Mouse (Mus musculus) lung, adult 2 months (tissue): ENCODE measurements at regions not wholly inside any gene's neighbourhood (a gene's known extent, or its start where the extent isn't known, plus 50 kb on each side); places are given as distances from the start of the nearest gene placed in this dataset.
"Not testable (repeated sequence)": the region's sequence is repeated elsewhere in the genome, so short reads cannot be mapped to it uniquely, and the experiment has no call there.

ENCODE experiments used
- DNase-seq: peaks from one replicate; pipeline ENCODE4 v3.0.0; 2022
- H3K4me1 ChIP-seq: fragments of 200-500 bp; 2 replicates; pipeline ENCODE4 v1.6.1; 2011; ENCODE audit warnings: low read length; ENCODE audit not compliant: control insufficient read depth, insufficient read depth
- H3K4me3 ChIP-seq: fragments of 200-500 bp; replicated peaks from 2 replicates; pipeline ENCODE3; 2011; ENCODE audit warnings: low read depth, mild to moderate bottlenecking, control low read depth, low read length; ENCODE audit errors: extremely low read depth
- CTCF ChIP-seq: fragments of 200-500 bp; IDR thresholded peaks from 2 replicates; pipeline ENCODE4 v1.5.1; 2011; ENCODE audit warnings: mild to moderate bottlenecking, low read length, control low read depth; ENCODE audit not compliant: insufficient read depth
- POLR2A ChIP-seq: fragments of 200-500 bp; IDR thresholded peaks from 2 replicates; pipeline ENCODE4 v1.6.1; 2011; ENCODE audit warnings: low read depth, mild to moderate bottlenecking, control low read depth, low read length, borderline replicate concordance; ENCODE audit errors: extremely low read depth
- WGBS: fragments of 180-500 bp; shearing (Covaris S2); methylation state at CpG from one replicate; pipeline ENCODE4 v1.1.7; 2018; 5-methylcytosine and 5-hydroxymethylcytosine counted together

- Histone ChIP-seq H3K4me3 (no peak overlapping the region), H3K4me1 (peaks cover 18% of the 10 kb centered on the region)
- WGBS = 44% methylated on average over 9 of the region's 9 CpGs
- no peak for DNase-seq
- TF ChIP-seq CTCF (no peak), POLR2A (no peak)
Measured at GRCm38 (mm10) chr6:37618990-37619389, 89.0 kb downstream of the Akr1d1 start.

GRCm38 (mm10) chr6:37621364-37622029 lies 91.5 kb downstream of the Akr1d1 start:
- TF ChIP-seq CTCF = no peak
- no peak for TF ChIP-seq POLR2A
- Histone ChIP-seq H3K4me1 (peaks cover 18% of the 10 kb centered on the region), H3K4me3 (no peak overlapping the region)
- WGBS = 56% methylated on average over 7 of the region's 7 CpGs
- DNase-seq = no peak

GRCm38 (mm10) chr6:37622273-37622672 lies 92.3 kb downstream of the Akr1d1 start:
- no peak for DNase-seq
- WGBS = 69% methylated on average over 2 of the region's 2 CpGs
- no peak for TF ChIP-seq POLR2A
- no peak for TF ChIP-seq CTCF
- no peak overlapping the region for H3K4me3 ChIP-seq
- H3K4me1 ChIP-seq = peaks cover 17% of the 10 kb centered on the region

- TF ChIP-seq CTCF (no peak), POLR2A (no peak)
- 44% methylated on average over 5 of the region's 5 CpGs for WGBS
- no peak for DNase-seq
- Histone ChIP-seq H3K4me1 (no peaks in the 10 kb centered on the region), H3K4me3 (no peak overlapping the region)
Measured at GRCm38 (mm10) chr6:37627206-37627605, 97.2 kb downstream of the Akr1d1 start.

GRCm38 (mm10) chr6:37633948-37634347 lies 104.0 kb downstream of the Akr1d1 start:
- Histone ChIP-seq H3K4me3 (no peak overlapping the region), H3K4me1 (peaks cover 4% of the 10 kb centered on the region; the same call in 1 of the 2 replicates)
- TF ChIP-seq POLR2A (no peak), CTCF (no peak)
- DNase-seq = no peak
- WGBS = 70% methylated on average over 1 of the region's 1 CpGs

- WGBS = 47% methylated on average over 4 of the region's 4 CpGs
- no peak for DNase-seq
- no peaks in the 10 kb centered on the region for H3K4me1 ChIP-seq
- TF ChIP-seq POLR2A = no peak
- TF ChIP-seq CTCF = no peak
- no peak overlapping the region for H3K4me3 ChIP-seq
Measured at GRCm38 (mm10) chr6:37642066-37642465, 112.1 kb downstream of the Akr1d1 start.

GRCm38 (mm10) chr6:37642701-37643121 lies 112.7 kb downstream of the Akr1d1 start:
- DNase-seq = no peak
- Histone ChIP-seq H3K4me3 (no peak overlapping the region), H3K4me1 (no peaks in the 10 kb centered on the region)
- WGBS = 58% methylated on average over 8 of the region's 8 CpGs
- TF ChIP-seq CTCF = no peak
- no peak for TF ChIP-seq POLR2A

GRCm38 (mm10) chr6:37643176-37643575 lies 113.2 kb downstream of the Akr1d1 start:
- no peak for TF ChIP-seq POLR2A
- no peak for TF ChIP-seq CTCF

GRCm38 (mm10) chr6:37643718-37644117 lies 113.7 kb downstream of the Akr1d1 start:
- no peaks in the 10 kb centered on the region for H3K4me1 ChIP-seq
- H3K4me3 ChIP-seq = no peak overlapping the region
- TF ChIP-seq CTCF (no peak), POLR2A (no peak)
- DNase-seq = no peak
- 83% methylated on average over 2 of the region's 2 CpGs for WGBS

More at GRCm38 (mm10) chr6:37643176-37643575, 113.2 kb downstream of the Akr1d1 start:
- no peak for DNase-seq
- no peaks in the 10 kb centered on the region for H3K4me1 ChIP-seq
- no peak overlapping the region for H3K4me3 ChIP-seq
- 66% methylated on average over 4 of the region's 4 CpGs for WGBS

GRCm38 (mm10) chr6:37645551-37645950 lies 115.6 kb downstream of the Akr1d1 start:
- 57% methylated on average over 14 of the region's 14 CpGs for WGBS
- Histone ChIP-seq H3K4me1 (no peaks in the 10 kb centered on the region), H3K4me3 (no peak overlapping the region)
- TF ChIP-seq CTCF (no peak), POLR2A (no peak)
- DNase-seq = no peak

- H3K4me1 ChIP-seq, DNase-seq, H3K4me3 ChIP-seq: not testable (repeated sequence)
- WGBS = 100% methylated on average over 3 of the region's 3 CpGs
Measured at GRCm38 (mm10) chr6:37657300-37657699, 127.3 kb downstream of the Akr1d1 start.
